Mouse (Mus musculus) lung, postnatal 36 days (tissue): Measurements from ENCODE around the gene Gabra5.

Source experiments
- DNase-seq: peaks from one replicate; pipeline ENCODE4 v3.0.0; 2022; ENCODE audit warnings: mixed read lengths

Gene Gabra5

GRCm38 (mm10) chr7:57509681-57510141 lies at the start of gene Gabra5:
Gene Gabra5, minus strand, starts transcription at chr7:57510059.
- DNase-seq: no peak

DNA sequence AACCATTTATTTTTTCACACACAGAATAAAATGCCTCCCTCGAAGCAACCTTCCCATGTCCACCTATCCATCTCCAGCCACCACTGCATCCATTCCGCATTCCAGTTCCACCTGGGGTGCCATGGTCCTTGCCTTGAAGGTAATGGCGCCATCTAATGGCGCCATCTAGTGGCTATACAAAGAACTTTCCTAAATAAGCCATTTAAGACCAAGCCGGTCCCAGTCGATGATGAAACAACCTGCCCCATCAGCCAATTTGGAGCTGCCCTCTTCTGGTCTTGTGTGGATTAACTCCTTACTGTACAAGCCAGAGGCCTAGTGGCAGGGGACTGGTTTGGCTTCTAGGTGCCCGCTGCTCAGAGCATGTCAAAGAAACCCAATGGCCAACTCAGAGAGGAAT lies 28.7 kb upstream of the Gabra5 start:
- DNase-seq: no peak

DNA sequence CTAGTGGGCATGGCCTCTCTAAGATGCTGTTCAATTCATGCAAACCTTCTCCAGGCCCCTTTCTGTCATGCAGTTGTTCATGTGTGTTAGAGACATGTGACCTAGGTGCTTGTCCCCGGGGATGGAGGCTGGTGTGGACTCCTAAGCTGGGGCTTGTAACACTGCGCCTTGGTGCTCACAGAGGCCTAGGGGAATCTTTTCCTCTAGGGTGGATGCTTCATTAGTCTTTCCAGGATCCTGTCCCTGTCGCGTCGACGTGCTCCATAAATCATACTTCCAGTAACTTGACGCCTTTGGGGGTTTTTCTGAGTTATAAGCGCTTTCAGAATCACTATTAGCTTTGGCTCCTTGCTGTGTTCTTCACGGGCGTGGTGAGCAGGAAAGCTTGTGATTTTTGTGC lies 22.8 kb upstream of the Gabra5 start:
- DNase-seq: no peak

GRCm38 (mm10) chr7:57529954-57530353 lies 20.1 kb upstream of the Gabra5 start:
- DNase-seq: no peak

GRCm38 (mm10) chr7:57529451-57529850 lies 19.6 kb upstream of the Gabra5 start:
- no peak for DNase-seq

DNA sequence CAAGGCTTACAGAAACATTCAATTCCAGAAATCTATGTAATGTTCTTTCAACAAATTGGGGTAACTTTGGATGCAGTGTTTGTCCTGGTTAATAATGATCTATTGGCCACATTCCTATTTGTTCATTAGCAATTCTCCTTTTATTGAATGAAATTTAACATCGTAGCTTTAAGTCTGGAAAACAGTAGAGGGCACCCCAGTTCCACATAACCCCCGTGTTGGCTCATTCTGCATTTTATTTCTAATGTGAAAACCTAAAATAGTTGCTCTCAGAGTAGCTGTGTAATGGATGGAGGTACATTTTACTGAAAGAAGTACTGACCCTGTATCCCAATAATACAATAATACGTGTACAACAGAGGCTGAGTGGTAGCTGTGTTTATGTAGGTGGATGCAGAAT lies 3.1 kb upstream of the Gabra5 start:
- DNase-seq: no peak

GRCm38 (mm10) chr7:57508860-57509632 lies 813 bp downstream of the Gabra5 start:
- DNase-seq: no peak

DNA sequence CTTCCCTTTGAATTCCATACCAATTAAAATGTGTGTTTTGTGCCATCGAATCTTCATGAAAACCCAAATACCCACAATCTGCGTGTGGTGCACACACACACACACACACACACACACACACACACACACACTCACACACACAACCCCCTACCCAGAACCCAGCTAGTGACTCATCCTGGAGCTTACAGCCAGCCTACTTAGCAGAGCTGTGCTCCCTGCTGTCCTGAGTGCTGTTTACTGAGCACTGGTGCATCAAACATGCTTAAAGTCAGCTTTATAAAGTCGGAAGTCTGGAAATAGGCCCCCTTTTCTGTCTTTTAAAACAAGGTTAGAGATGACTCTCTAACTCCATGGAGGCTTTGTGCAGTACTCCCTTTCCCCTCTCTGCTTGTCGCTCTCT lies 7.0 kb downstream of the Gabra5 start:
- no peak for DNase-seq

GRCm38 (mm10) chr7:57491795-57492194 lies 18.1 kb downstream of the Gabra5 start:
- DNase-seq: no peak

DNA sequence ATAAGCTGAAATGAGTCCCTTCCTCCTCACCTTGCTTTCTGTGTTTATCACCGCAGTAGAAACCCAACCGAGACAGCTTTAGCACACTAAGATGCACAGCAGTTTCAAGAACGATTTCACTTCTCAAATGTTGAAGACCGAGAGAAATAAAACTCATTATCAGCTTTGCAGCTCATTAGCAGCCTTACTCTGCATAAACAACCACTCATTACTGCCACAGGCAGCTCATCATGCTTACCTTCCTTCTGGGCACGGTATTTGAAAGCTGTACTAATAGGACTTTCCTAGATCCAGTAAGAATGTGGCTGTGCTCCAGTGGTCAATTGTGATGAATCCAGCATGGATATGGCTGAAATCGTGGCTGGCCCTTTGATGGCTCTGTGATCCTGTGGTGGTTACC lies 23.0 kb downstream of the Gabra5 start:
- DNase-seq: no peak

- no peak for DNase-seq
These were observed 27.0 kb downstream of the Gabra5 start for GRCm38 (mm10) chr7:57482896-57483295.

DNA sequence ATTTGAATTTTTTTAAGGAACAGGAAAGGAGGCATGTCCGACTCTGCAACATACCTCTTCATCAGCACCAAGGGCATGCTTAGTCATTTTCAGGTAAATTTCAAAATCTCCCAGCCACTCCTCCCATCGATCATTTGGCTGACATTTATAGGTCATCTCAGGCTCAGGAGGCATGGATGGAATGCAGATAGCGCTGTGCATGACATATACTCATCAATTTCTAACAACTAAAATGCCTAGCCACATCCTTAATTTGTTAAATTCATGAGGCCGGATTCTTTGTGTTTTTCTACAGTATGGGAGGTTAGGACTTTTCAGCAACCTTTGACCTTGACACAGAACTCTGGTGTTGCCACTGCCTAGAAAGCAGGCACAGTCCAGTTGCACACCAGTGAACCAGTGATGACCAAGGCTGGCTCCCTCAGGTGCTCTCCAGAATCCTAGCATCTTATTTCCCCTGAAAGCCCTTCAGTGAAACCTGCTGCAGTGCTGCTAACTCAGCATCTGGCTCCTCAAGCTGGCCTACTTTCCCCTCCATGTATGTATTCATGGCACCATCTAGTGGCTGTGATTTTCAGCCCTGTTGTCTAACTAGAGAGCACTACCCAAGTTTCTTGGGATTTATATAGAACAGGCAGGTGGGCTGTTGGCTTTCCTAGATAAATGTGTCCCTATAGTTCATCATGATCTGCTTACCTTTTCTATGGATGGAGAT lies 35.9 kb downstream of the Gabra5 start:
- peak; percentile 21 for DNase-seq

DNA sequence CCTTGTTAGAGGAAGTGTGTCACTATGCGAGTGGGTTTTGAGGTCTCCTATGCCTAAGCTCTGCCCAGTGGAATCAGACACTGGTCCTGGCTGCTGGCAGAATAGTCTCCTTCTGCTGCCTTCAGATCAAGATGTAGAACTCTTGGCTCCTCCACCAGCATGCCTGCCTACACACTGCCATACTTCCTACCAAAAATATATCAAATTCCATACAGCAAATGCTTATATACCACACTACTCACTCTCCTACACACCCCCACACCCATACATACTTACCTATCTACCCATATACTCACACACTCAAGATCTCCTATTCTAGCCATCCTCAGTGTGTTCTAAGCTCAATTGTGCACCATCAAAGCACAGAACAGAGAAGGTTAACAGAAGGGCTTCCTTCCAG lies 38.5 kb downstream of the Gabra5 start:
- no peak for DNase-seq

GRCm38 (mm10) chr7:57460354-57460753 lies 49.5 kb downstream of the Gabra5 start:
- no peak for DNase-seq

DNA sequence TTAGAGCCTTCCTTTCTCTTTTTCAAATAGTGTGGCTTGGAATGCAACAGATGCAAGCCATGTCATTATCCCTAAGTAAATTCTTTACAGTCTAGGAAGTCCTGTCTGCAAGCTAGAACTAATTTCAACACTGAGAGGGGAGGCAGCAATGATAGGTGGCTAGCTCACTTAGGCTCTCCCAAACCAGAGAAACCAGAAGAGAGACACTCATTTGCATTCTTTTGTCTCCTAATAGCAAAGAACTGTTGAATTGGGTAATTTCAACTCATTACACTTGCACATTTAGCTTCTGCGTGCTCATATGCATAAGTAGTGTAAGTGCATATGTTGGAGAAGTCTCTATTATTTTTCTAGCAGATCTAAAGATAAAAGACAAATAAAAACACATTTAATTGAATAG lies 61.6 kb downstream of the Gabra5 start:
- no peak for DNase-seq

DNA sequence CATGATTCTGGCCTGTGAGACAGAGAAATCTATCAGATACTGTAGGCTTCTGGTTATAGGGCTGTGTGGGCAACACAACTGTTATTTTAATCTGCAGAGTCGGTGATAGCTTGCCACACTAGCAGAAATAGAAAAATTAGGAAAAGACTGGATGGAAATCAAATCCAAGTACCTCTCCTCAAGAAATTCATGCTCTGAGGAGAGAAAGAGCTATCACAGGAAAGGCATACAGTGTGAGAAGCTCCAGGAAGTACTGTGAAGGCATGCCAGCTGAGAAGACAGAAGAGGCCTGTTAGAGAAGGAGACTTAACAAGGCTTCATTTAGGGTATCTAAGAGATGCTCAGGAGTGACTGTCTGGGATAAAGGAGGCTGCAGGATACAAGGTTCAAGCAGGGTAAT lies 87.2 kb downstream of the Gabra5 start:
- DNase-seq: no peak

DNA sequence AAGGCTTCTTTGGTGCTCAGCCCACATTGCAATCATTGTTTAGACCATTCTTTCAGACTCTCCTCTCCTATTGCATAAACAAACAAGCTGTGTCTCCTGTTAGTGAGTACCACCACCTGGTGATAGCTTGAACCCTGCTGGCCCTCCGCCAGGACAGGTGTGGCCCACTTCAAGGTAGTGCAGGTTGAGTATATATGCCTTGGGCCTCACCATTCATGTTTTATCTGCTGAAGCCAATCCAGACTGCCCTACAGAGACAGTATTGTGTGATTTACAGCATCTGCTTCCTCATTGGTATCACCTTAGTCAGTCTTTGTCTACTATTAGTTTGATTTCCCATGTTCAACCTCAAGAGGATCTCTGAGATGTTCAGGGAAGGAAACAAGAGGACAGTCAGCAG lies 88.8 kb downstream of the Gabra5 start:
- no peak for DNase-seq

DNA sequence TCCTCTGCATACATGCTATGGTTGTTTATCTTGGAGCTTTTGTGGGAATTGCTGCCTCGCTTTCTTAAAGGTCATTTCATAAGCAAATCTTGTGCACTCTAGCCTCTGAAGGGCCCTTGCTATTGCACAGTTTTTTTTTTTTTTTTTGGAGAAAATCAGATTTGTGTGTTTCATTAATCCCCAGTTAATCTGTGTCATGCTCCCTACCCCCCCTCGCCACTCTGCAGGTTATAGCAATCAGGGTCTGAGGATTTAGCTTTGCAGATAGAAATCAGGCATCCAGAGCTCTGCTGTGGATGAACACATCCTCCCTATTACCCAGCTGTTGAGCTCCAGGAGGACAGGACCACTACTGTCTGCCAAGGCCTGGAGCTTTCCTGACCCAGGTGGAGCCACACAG lies 90.5 kb downstream of the Gabra5 start, which contains the start of gene Gabrb3:
Gabrb3 (plus strand) TSS at position 301 of the 400 bp plus-strand sequence.
- DNase-seq: no peak

- no peak for DNase-seq
These were observed 97.0 kb downstream of the Gabra5 start for GRCm38 (mm10) chr7:57412896-57413295.

DNA sequence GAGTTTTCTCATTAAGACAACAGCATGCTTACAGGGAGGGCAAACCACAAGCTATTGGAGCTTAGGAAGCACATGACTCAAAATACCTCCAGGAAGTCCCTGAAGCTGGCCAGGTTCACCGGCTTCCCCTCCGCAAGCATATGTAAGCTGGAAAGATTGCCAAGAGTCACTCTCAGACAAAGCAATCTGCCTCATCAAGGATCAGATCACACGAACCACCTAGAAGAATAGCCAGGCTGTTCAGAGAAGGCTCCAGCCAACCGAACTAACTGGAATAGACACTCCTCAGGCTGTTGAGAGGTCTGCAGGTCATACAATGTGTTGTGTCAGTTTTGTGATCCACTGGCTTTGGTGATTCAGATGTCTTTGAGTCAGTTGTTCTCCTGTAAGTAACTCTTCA lies 98.7 kb downstream of the Gabra5 start:
- no peak for DNase-seq

- no peak for DNase-seq
These were observed 116.3 kb downstream of the Gabra5 start for GRCm38 (mm10) chr7:57393551-57393950.

- DNase-seq: no peak
These were observed 119.8 kb downstream of the Gabra5 start for GRCm38 (mm10) chr7:57390046-57390445.

- no peak for DNase-seq
These were observed 122.6 kb downstream of the Gabra5 start for GRCm38 (mm10) chr7:57387341-57387654.

GRCm38 (mm10) chr7:57386517-57387340 lies 123.1 kb downstream of the Gabra5 start, which contains the start of gene Gabrg3:
Gene Gabrg3, minus strand, starts transcription at chr7:57387188.
- no peak for DNase-seq
